Mouse (Mus musculus): Measurements from ENCODE around the gene Sdk2. TPM values are rescaled to one million over a fixed set of nuclear protein-coding genes. Genes with fewer than 3 reads are reported as not detected.

Sdk2 gene
- polyA plus RNA-seq, 1 experiment from 2014 or later: 2.5 TPM

DNA sequence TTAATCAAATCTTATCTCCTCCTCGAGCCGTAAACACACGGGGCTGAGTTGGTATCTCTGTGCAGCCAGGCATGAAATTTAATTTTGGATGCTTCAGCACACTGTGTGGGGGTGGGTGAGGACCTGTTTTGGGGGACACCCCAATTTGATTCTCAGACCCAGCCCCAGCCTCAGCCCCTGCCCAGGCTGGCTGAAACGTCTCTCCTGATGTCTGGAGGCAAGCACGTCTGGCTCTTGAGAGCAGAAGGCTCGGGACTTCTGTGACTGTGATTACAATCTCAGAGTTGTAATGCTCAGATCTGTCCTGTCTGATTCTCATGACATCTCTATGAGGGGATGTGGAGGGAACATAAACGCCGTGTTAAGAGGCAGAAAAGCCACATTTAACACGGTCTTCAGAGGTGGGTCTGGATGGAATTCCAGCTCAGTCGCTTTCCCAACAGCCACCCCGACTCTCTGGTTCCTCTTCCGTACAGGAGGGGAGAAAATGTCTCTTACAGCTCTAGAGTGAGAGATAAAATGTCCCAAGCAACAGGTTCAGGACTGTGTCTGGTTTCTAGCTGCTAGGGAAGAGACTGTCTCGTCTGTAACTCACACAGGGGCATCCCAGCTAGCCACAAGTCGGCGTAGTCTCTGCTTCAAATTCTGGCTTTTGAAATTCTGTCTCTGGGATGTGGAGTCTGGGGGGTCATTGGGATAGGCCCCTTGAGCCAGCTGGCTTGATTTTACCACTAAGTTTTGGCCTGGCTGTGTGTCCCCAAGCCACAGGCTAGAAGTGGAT is 50.5 kb downstream of the Sdk2 start:
- peaks cover 16% of the 10 kb centered on the region for H3K4me1 ChIP-seq (ENCODE audit: control insufficient read depth, insufficient read depth, low read length)
- no peaks in the 10 kb centered on the region for H3K36me3 ChIP-seq (ENCODE audit: control insufficient read depth, insufficient read depth, low read length)
- no peaks in the 10 kb centered on the region; the same call in 1 of the 2 replicates for H3K27me3 ChIP-seq (ENCODE audit: control insufficient read depth, insufficient read depth, low read length)
- no peaks in the 10 kb centered on the region for H3K9me3 ChIP-seq (replicated peaks; ENCODE audit: control insufficient read depth, low read length)
- no peak overlapping the region for H3K4me2 ChIP-seq (ENCODE audit: low read depth, low read length)
- H3K9ac ChIP-seq (ENCODE audit: low read length): no peak overlapping the region
- H3K4me3 ChIP-seq (replicated peaks; ENCODE audit: low read length): no peak overlapping the region
- no peak overlapping the region for H3K27ac ChIP-seq (ENCODE audit: low read length)
- ATAC-seq (ENCODE audit: insufficient read depth, low FRiP score): no peak
- WGBS: 48% methylated on average over 15 of the region's 15 CpGs

- H3K9ac ChIP-seq (ENCODE audit: low read length): no peak overlapping the region
- H3K4me3 ChIP-seq (replicated peaks; ENCODE audit: low read length): no peak overlapping the region
- WGBS: 41% methylated on average over 9 of the region's 9 CpGs
- H3K4me1 ChIP-seq (ENCODE audit: control insufficient read depth, insufficient read depth, low read length): peaks cover 6% of the 10 kb centered on the region
- H3K27me3 ChIP-seq (ENCODE audit: control insufficient read depth, insufficient read depth, low read length): no peaks in the 10 kb centered on the region
- no peak for ATAC-seq (ENCODE audit: insufficient read depth, low FRiP score)
- H3K4me2 ChIP-seq (ENCODE audit: low read depth, low read length): no peak overlapping the region
- no peaks in the 10 kb centered on the region for H3K36me3 ChIP-seq (ENCODE audit: control insufficient read depth, insufficient read depth, low read length)
- H3K27ac ChIP-seq (ENCODE audit: low read length): no peak overlapping the region
- H3K9me3 ChIP-seq (replicated peaks; ENCODE audit: control insufficient read depth, low read length): no peaks in the 10 kb centered on the region
Observed at GRCm38 (mm10) chr11:114011523-114011922, 55.3 kb downstream of the Sdk2 start.

DNA sequence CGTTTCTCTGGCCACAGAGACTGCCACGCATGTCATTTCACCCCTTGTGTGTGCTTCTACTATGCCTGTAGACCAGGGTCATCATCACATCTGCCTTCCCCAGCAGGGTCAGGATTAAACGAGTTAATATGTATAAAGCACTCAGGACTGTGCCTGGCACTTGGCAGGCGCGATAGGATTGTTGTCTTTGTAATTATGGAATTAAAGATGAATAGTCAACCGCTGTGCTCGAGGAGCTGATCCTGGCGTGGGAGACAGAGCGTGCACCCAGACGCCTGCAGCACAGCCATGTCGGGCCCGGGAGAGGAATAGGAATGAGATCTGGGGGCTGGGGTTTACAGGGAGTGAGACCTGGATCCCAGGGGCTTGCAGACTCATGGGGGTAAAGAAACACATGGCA is 61.0 kb downstream of the Sdk2 start:
- Histone ChIP-seq H3K27me3 (ENCODE audit: control insufficient read depth, insufficient read depth, low read length) (no peaks in the 10 kb centered on the region), H3K4me2 (ENCODE audit: low read depth, low read length) (no peak overlapping the region), H3K9me3 (replicated peaks; ENCODE audit: control insufficient read depth, low read length) (no peaks in the 10 kb centered on the region), H3K9ac (ENCODE audit: low read length) (no peak overlapping the region), H3K4me3 (replicated peaks; ENCODE audit: low read length) (no peak overlapping the region), H3K27ac (ENCODE audit: low read length) (no peak overlapping the region), H3K36me3 (ENCODE audit: control insufficient read depth, insufficient read depth, low read length) (no peaks in the 10 kb centered on the region), H3K4me1 (ENCODE audit: control insufficient read depth, insufficient read depth, low read length) (no peaks in the 10 kb centered on the region)
- 53% methylated on average over 12 of the region's 12 CpGs for WGBS
- ATAC-seq (ENCODE audit: insufficient read depth, low FRiP score): no peak

- no peak for ATAC-seq (ENCODE audit: insufficient read depth, low FRiP score)
- no peak overlapping the region for H3K4me2 ChIP-seq (ENCODE audit: low read depth, low read length)
- H3K4me3 ChIP-seq (replicated peaks; ENCODE audit: low read length): no peak overlapping the region
- H3K36me3 ChIP-seq (ENCODE audit: control insufficient read depth, insufficient read depth, low read length): no peaks in the 10 kb centered on the region
- 87% methylated on average over 7 of the region's 7 CpGs for WGBS
- no peaks in the 10 kb centered on the region for H3K27me3 ChIP-seq (ENCODE audit: control insufficient read depth, insufficient read depth, low read length)
- no peaks in the 10 kb centered on the region for H3K9me3 ChIP-seq (replicated peaks; ENCODE audit: control insufficient read depth, low read length)
- no peak overlapping the region for H3K9ac ChIP-seq (ENCODE audit: low read length)
- no peak overlapping the region for H3K27ac ChIP-seq (ENCODE audit: low read length)
- no peaks in the 10 kb centered on the region for H3K4me1 ChIP-seq (ENCODE audit: control insufficient read depth, insufficient read depth, low read length)
Observed at GRCm38 (mm10) chr11:114004651-114005050, 62.2 kb downstream of the Sdk2 start.

DNA sequence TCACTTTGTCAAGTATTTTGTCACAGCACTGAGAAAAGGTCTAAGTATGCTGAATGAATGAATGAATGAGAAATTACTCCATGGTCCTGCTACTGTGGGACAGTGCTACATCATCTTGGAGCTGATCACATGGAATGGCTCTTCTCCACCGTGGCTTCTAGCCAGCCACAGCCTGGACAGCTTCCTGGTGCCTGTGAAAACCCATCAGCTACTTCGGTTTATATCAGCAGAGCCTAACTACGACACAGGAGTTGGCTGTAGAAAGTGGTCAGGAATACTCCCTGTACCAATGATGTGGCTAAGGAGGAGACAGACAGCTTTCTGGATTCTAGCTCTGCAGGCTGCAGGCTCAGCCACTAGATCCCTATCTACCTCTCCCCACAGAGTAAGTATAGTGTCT is 63.7 kb downstream of the Sdk2 start:
- Histone ChIP-seq H3K4me1 (ENCODE audit: control insufficient read depth, insufficient read depth, low read length) (no peaks in the 10 kb centered on the region), H3K36me3 (ENCODE audit: control insufficient read depth, insufficient read depth, low read length) (no peaks in the 10 kb centered on the region), H3K27ac (ENCODE audit: low read length) (no peak overlapping the region), H3K9me3 (replicated peaks; ENCODE audit: control insufficient read depth, low read length) (no peaks in the 10 kb centered on the region), H3K27me3 (ENCODE audit: control insufficient read depth, insufficient read depth, low read length) (no peaks in the 10 kb centered on the region), H3K4me3 (replicated peaks; ENCODE audit: low read length) (no peak overlapping the region), H3K9ac (ENCODE audit: low read length) (no peak overlapping the region), H3K4me2 (ENCODE audit: low read depth, low read length) (no peak overlapping the region)
- ATAC-seq (ENCODE audit: insufficient read depth, low FRiP score): no peak
- 67% methylated on average over 3 of the region's 3 CpGs for WGBS

- ATAC-seq (ENCODE audit: insufficient read depth, low FRiP score): no peak
- Histone ChIP-seq H3K27me3 (ENCODE audit: control insufficient read depth, insufficient read depth, low read length) (no peaks in the 10 kb centered on the region), H3K9me3 (replicated peaks; ENCODE audit: control insufficient read depth, low read length) (no peaks in the 10 kb centered on the region), H3K4me1 (ENCODE audit: control insufficient read depth, insufficient read depth, low read length) (no peaks in the 10 kb centered on the region), H3K9ac (ENCODE audit: low read length) (no peak overlapping the region), H3K4me2 (ENCODE audit: low read depth, low read length) (no peak overlapping the region), H3K4me3 (replicated peaks; ENCODE audit: low read length) (no peak overlapping the region), H3K36me3 (ENCODE audit: control insufficient read depth, insufficient read depth, low read length) (no peaks in the 10 kb centered on the region), H3K27ac (ENCODE audit: low read length) (no peak overlapping the region)
- WGBS: 52% methylated on average over 6 of the region's 6 CpGs
Observed at GRCm38 (mm10) chr11:114000051-114000450, 66.8 kb downstream of the Sdk2 start.

DNA sequence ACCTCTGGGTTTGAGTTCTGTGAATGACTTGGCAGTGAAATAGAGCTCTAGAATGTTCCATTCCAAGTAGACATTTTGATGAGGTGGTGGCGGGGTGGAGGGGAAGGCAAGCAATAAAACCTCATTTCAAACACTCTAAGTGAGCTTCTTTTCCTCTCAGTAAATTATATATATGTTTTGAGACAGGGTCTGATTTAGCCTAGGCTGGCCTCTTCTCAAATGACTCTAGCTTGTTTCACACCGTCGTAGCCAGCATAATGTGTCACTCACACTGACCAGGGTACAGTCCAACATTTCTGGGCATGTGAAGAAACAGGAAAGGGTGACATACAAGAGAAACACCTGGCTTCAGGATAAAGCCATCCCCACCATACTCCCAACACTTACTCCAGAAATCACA is 68.1 kb downstream of the Sdk2 start:
- WGBS: 85% methylated on average over 3 of the region's 3 CpGs
- H3K9ac ChIP-seq (ENCODE audit: low read length): no peak overlapping the region
- ATAC-seq (ENCODE audit: insufficient read depth, low FRiP score): no peak

DNA sequence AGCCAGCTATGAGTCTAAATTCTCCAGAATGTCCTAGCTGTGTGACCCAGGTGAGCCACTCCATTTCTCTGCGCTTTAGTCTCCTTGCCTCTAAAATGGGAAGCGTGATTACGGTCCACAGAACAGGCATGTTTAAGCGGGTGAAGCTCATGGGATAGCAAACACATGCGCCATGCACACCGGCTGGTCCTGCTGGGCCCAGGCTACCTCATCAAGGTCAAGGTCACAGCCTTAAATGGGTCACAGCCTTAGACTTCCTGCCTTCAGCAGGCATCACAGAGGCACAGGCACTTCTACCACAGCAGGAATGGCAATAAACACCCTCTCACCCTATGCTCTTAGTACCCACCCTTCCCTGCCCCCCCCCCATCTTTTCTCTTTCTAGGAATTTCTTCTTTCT is 72.9 kb downstream of the Sdk2 start:
- no peak for ATAC-seq (ENCODE audit: insufficient read depth, low FRiP score)
- no peak overlapping the region for H3K4me3 ChIP-seq (replicated peaks; ENCODE audit: low read length)
- H3K4me2 ChIP-seq (ENCODE audit: low read depth, low read length): no peak overlapping the region
- no peak overlapping the region for H3K27ac ChIP-seq (ENCODE audit: low read length)
- WGBS: 94% methylated on average over 6 of the region's 6 CpGs
- 0 out of 2 replicates have a peak, but pooled peaks cover 3% of the 10 kb centered on the region for H3K27me3 ChIP-seq (ENCODE audit: control insufficient read depth, insufficient read depth, low read length)
- H3K9ac ChIP-seq (ENCODE audit: low read length): no peak overlapping the region
- no peaks in the 10 kb centered on the region for H3K36me3 ChIP-seq (ENCODE audit: control insufficient read depth, insufficient read depth, low read length)
- 0 out of 2 replicates have a peak, but pooled peaks cover 8% of the 10 kb centered on the region for H3K4me1 ChIP-seq (ENCODE audit: control insufficient read depth, insufficient read depth, low read length)
- H3K9me3 ChIP-seq (replicated peaks; ENCODE audit: control insufficient read depth, low read length): no peaks in the 10 kb centered on the region

More for the DNA sequence above, 68.1 kb downstream of the Sdk2 start:
- Histone ChIP-seq H3K27me3 (ENCODE audit: control insufficient read depth, insufficient read depth, low read length) (no peaks in the 10 kb centered on the region), H3K27ac (ENCODE audit: low read length) (no peak overlapping the region), H3K4me2 (ENCODE audit: low read depth, low read length) (no peak overlapping the region), H3K4me3 (replicated peaks; ENCODE audit: low read length) (no peak overlapping the region), H3K36me3 (ENCODE audit: control insufficient read depth, insufficient read depth, low read length) (no peaks in the 10 kb centered on the region), H3K4me1 (ENCODE audit: control insufficient read depth, insufficient read depth, low read length) (no peaks in the 10 kb centered on the region), H3K9me3 (replicated peaks; ENCODE audit: control insufficient read depth, low read length) (no peaks in the 10 kb centered on the region)

DNA sequence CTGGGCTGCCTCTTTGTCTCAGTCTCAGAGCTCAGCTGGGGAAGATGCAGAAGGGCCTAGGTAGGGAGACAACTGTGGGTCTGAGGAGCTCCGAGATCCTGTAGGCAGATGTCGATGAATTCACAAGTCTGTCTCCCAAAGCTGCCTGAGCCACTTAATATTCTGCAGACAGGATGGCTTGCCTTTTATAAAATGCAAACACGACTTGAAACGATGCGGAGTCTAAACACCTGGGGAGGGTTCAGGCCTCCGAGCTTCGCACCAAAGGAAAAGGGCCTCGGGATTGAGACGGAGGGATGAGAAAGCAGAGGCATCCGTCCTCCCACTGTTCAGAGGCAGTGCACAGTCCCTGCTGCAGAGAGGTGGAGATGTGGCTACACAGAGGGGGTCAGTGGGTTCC is 74.0 kb downstream of the Sdk2 start:
- no peak for ATAC-seq (ENCODE audit: insufficient read depth, low FRiP score)
- WGBS: 68% methylated on average over 10 of the region's 10 CpGs
- no peak overlapping the region for H3K27ac ChIP-seq (ENCODE audit: low read length)
- H3K36me3 ChIP-seq (ENCODE audit: control insufficient read depth, insufficient read depth, low read length): no peaks in the 10 kb centered on the region
- H3K4me1 ChIP-seq (ENCODE audit: control insufficient read depth, insufficient read depth, low read length): 0 out of 2 replicates have a peak, but pooled peaks cover 8% of the 10 kb centered on the region
- H3K9me3 ChIP-seq (replicated peaks; ENCODE audit: control insufficient read depth, low read length): no peaks in the 10 kb centered on the region
- no peak overlapping the region for H3K4me3 ChIP-seq (replicated peaks; ENCODE audit: low read length)
- H3K9ac ChIP-seq (ENCODE audit: low read length): no peak overlapping the region
- 0 out of 2 replicates have a peak, but pooled peaks cover 3% of the 10 kb centered on the region for H3K27me3 ChIP-seq (ENCODE audit: control insufficient read depth, insufficient read depth, low read length)
- H3K4me2 ChIP-seq (ENCODE audit: low read depth, low read length): no peak overlapping the region

Data from stomach, embryonic 16.5 days (tissue).